Mouse (Mus musculus): ENCODE measurements around the gene Nod2. TPM values are rescaled to one million over a fixed set of nuclear protein-coding genes. Genes with fewer than 3 reads are reported as not detected.

Nod2 gene
- polyA plus RNA-seq, 1 experiment from 2014 or later: 0.15 TPM

GRCm38 (mm10) chr8:88694291-88694690 lies 47.2 kb downstream of the Nod2 start:
- no peak overlapping the region for H3K9ac ChIP-seq (ENCODE audit: low read depth, low read length)
- 74% methylated on average over 7 of the region's 7 CpGs for WGBS
- no peak overlapping the region for H3K4me3 ChIP-seq (ENCODE audit: low read length)
- no peaks in the 10 kb centered on the region for H3K27me3 ChIP-seq (ENCODE audit: control insufficient read depth, insufficient read depth, low read length)
- no peaks in the 10 kb centered on the region for H3K9me3 ChIP-seq (ENCODE audit: control insufficient read depth, low read length)
- no peak overlapping the region for H3K27ac ChIP-seq (ENCODE audit: low read depth, low read length)
- H3K4me2 ChIP-seq (replicated peaks; ENCODE audit: low read depth, low read length): no peak overlapping the region
- no peaks in the 10 kb centered on the region for H3K36me3 ChIP-seq (ENCODE audit: control insufficient read depth, insufficient read depth, low read length)
- peaks cover 11% of the 10 kb centered on the region; the same call in 1 of the 2 replicates for H3K4me1 ChIP-seq (ENCODE audit: control insufficient read depth, insufficient read depth, low read length)
- ATAC-seq (ENCODE audit: low FRiP score, low TSS enrichment): no peak

DNA sequence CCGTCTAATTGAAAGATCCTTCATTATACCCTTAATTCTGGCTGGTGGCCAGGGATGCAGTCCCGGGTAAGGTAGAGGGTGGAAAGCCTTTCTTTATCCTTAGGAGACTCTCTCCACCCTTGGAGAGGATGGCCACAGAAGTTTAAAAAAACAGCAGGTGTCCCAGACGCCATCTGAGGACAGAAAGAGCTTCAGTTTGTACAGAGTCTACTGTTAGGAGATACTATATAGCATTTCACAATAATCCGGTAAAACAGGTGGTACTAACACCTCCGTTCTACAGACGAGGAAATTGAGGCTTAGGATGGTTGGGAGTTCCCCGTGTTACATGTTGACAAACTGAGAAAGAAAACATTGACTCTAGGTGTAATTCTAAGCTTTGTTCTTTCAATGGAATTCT lies 49.1 kb downstream of the Nod2 start:
- Histone ChIP-seq H3K9me3 (ENCODE audit: control insufficient read depth, low read length) (no peaks in the 10 kb centered on the region), H3K36me3 (ENCODE audit: control insufficient read depth, insufficient read depth, low read length) (no peaks in the 10 kb centered on the region), H3K27ac (ENCODE audit: low read depth, low read length) (no peak overlapping the region), H3K9ac (ENCODE audit: low read depth, low read length) (no peak overlapping the region), H3K4me3 (ENCODE audit: low read length) (peak overlapping the region; percentile 26), H3K4me2 (replicated peaks; ENCODE audit: low read depth, low read length) (peak overlapping the region; percentile 34), H3K27me3 (ENCODE audit: control insufficient read depth, insufficient read depth, low read length) (no peaks in the 10 kb centered on the region), H3K4me1 (ENCODE audit: control insufficient read depth, insufficient read depth, low read length) (peaks cover 11% of the 10 kb centered on the region; the same call in 1 of the 2 replicates)
- 24% methylated on average over 7 of the region's 7 CpGs for WGBS
- peak; percentile 4; the same call in 1 of the 2 replicates for ATAC-seq (ENCODE audit: low FRiP score, low TSS enrichment)

GRCm38 (mm10) chr8:88696721-88697641 lies 49.9 kb downstream of the Nod2 start, which contains the start of gene Cyld:
Gene Cyld, plus strand, starts transcription at chr8:88697028.
- Histone ChIP-seq H3K4me1 (ENCODE audit: control insufficient read depth, insufficient read depth, low read length) (peaks cover 9% of the 10 kb centered on the region; the same call in 1 of the 2 replicates), H3K4me3 (ENCODE audit: low read length) (peak within 1 kb of the TSS; percentile 79), H3K4me2 (replicated peaks; ENCODE audit: low read depth, low read length) (peak within 1 kb of the TSS; percentile 86), H3K9me3 (ENCODE audit: control insufficient read depth, low read length) (no peaks in the 10 kb centered on the region), H3K9ac (ENCODE audit: low read depth, low read length) (peak within 1 kb of the TSS; percentile 77), H3K27me3 (ENCODE audit: control insufficient read depth, insufficient read depth, low read length) (no peaks in the 10 kb centered on the region), H3K36me3 (ENCODE audit: control insufficient read depth, insufficient read depth, low read length) (no peaks in the 10 kb centered on the region), H3K27ac (ENCODE audit: low read depth, low read length) (peak within 1 kb of the TSS; percentile 4; the same call in 1 of the 2 replicates)
- peak; percentile 99 for ATAC-seq (ENCODE audit: low FRiP score, low TSS enrichment)
- under 1% methylated on average over 68 of the region's 80 CpGs for WGBS

- peak overlapping the region; percentile 86 for H3K4me2 ChIP-seq (replicated peaks; ENCODE audit: low read depth, low read length)
- WGBS: 31% methylated on average over 4 of the region's 4 CpGs
- no peaks in the 10 kb centered on the region for H3K36me3 ChIP-seq (ENCODE audit: control insufficient read depth, insufficient read depth, low read length)
- no peaks in the 10 kb centered on the region for H3K9me3 ChIP-seq (ENCODE audit: control insufficient read depth, low read length)
- ATAC-seq (ENCODE audit: low FRiP score, low TSS enrichment): no peak
- H3K4me3 ChIP-seq (ENCODE audit: low read length): peak overlapping the region; percentile 79
- H3K9ac ChIP-seq (ENCODE audit: low read depth, low read length): peak overlapping the region; percentile 77
- H3K27ac ChIP-seq (ENCODE audit: low read depth, low read length): no peak overlapping the region
- H3K4me1 ChIP-seq (ENCODE audit: control insufficient read depth, insufficient read depth, low read length): peaks cover 8% of the 10 kb centered on the region; the same call in 1 of the 2 replicates
- H3K27me3 ChIP-seq (ENCODE audit: control insufficient read depth, insufficient read depth, low read length): no peaks in the 10 kb centered on the region
These were observed 50.5 kb downstream of the Nod2 start for GRCm38 (mm10) chr8:88697642-88698031.

GRCm38 (mm10) chr8:88698048-88698447 lies 50.9 kb downstream of the Nod2 start:
- 47% methylated on average over 2 of the region's 2 CpGs for WGBS
- H3K9me3 ChIP-seq (ENCODE audit: control insufficient read depth, low read length): no peaks in the 10 kb centered on the region
- peak overlapping the region; percentile 86 for H3K4me2 ChIP-seq (replicated peaks; ENCODE audit: low read depth, low read length)
- no peaks in the 10 kb centered on the region for H3K27me3 ChIP-seq (ENCODE audit: control insufficient read depth, insufficient read depth, low read length)
- peak overlapping the region; percentile 79 for H3K4me3 ChIP-seq (ENCODE audit: low read length)
- no peak overlapping the region for H3K9ac ChIP-seq (ENCODE audit: low read depth, low read length)
- no peak for ATAC-seq (ENCODE audit: low FRiP score, low TSS enrichment)
- H3K36me3 ChIP-seq (ENCODE audit: control insufficient read depth, insufficient read depth, low read length): no peaks in the 10 kb centered on the region
- H3K4me1 ChIP-seq (ENCODE audit: control insufficient read depth, insufficient read depth, low read length): peaks cover 8% of the 10 kb centered on the region; the same call in 1 of the 2 replicates
- no peak overlapping the region for H3K27ac ChIP-seq (ENCODE audit: low read depth, low read length)

GRCm38 (mm10) chr8:88701611-88702010 lies 54.5 kb downstream of the Nod2 start:
- no peak overlapping the region for H3K4me2 ChIP-seq (replicated peaks; ENCODE audit: low read depth, low read length)
- no peak for ATAC-seq (ENCODE audit: low FRiP score, low TSS enrichment)
- no peaks in the 10 kb centered on the region for H3K36me3 ChIP-seq (ENCODE audit: control insufficient read depth, insufficient read depth, low read length)
- no peaks in the 10 kb centered on the region for H3K9me3 ChIP-seq (ENCODE audit: control insufficient read depth, low read length)
- H3K9ac ChIP-seq (ENCODE audit: low read depth, low read length): no peak overlapping the region
- H3K27ac ChIP-seq (ENCODE audit: low read depth, low read length): no peak overlapping the region
- H3K4me3 ChIP-seq (ENCODE audit: low read length): no peak overlapping the region
- H3K27me3 ChIP-seq (ENCODE audit: control insufficient read depth, insufficient read depth, low read length): no peaks in the 10 kb centered on the region
- 0 out of 2 replicates have a peak, but pooled peaks cover 5% of the 10 kb centered on the region for H3K4me1 ChIP-seq (ENCODE audit: control insufficient read depth, insufficient read depth, low read length)
- 37% methylated on average over 2 of the region's 2 CpGs for WGBS

- 88% methylated on average over 3 of the region's 3 CpGs for WGBS
- H3K4me1 ChIP-seq (ENCODE audit: control insufficient read depth, insufficient read depth, low read length): 0 out of 2 replicates have a peak, but pooled peaks cover 2% of the 10 kb centered on the region
- ATAC-seq (ENCODE audit: low FRiP score, low TSS enrichment): no peak
These were observed 55.7 kb downstream of the Nod2 start for GRCm38 (mm10) chr8:88702816-88703215.

DNA sequence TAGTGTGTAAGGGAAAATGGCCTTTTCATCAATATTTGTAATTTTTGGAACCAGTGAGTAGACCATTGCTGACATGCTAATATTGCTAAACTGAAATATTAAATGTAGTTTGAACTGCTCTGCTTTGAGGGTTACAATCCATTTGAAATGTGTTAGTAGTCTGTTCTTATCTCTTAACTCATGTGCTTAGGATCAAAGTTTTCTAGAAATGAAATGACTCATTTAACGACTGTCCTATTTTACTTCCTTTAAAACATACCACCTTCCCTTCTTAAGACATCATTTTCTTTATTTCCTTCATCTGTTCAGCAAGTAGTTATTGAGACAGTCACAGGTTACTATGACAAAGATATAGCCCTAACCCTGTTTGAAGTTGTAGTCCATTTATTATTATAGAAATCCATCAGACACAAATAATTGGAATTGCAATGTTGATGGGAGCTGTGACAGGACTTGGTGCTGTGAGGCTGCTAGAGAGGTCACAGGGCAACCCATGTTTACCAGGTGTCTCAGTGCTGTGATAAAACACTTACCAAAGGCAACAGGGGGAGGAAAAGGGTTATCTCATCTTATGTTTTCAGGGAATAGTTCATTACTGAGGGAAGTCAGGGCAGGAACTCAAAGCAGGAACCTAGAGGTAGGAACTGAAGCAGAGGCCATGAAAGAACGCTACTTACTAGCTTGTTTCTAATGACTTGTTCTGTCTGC lies 76.3 kb downstream of the Nod2 start:
- Histone ChIP-seq H3K4me2 (replicated peaks; ENCODE audit: low read depth, low read length) (no peak overlapping the region), H3K4me1 (ENCODE audit: control insufficient read depth, insufficient read depth, low read length) (no peaks in the 10 kb centered on the region), H3K27ac (ENCODE audit: low read depth, low read length) (no peak overlapping the region), H3K9ac (ENCODE audit: low read depth, low read length) (no peak overlapping the region), H3K9me3 (ENCODE audit: control insufficient read depth, low read length) (no peaks in the 10 kb centered on the region), H3K27me3 (ENCODE audit: control insufficient read depth, insufficient read depth, low read length) (no peaks in the 10 kb centered on the region), H3K4me3 (ENCODE audit: low read length) (no peak overlapping the region), H3K36me3 (ENCODE audit: control insufficient read depth, insufficient read depth, low read length) (peaks cover 7% of the 10 kb centered on the region; the same call in 1 of the 2 replicates)
- whole genome bisulfite sequencing: 92% methylated on average over 2 of the region's 2 CpGs
- ATAC-seq (ENCODE audit: low FRiP score, low TSS enrichment): no peak

More at GRCm38 (mm10) chr8:88702816-88703215, 55.7 kb downstream of the Nod2 start:
- Histone ChIP-seq H3K27ac (ENCODE audit: low read depth, low read length) (no peak overlapping the region), H3K4me3 (ENCODE audit: low read length) (no peak overlapping the region), H3K27me3 (ENCODE audit: control insufficient read depth, insufficient read depth, low read length) (no peaks in the 10 kb centered on the region), H3K36me3 (ENCODE audit: control insufficient read depth, insufficient read depth, low read length) (no peaks in the 10 kb centered on the region; the same call in 1 of the 2 replicates), H3K4me2 (replicated peaks; ENCODE audit: low read depth, low read length) (no peak overlapping the region), H3K9ac (ENCODE audit: low read depth, low read length) (no peak overlapping the region), H3K9me3 (ENCODE audit: control insufficient read depth, low read length) (no peaks in the 10 kb centered on the region)
